Mouse (Mus musculus): ENCODE data around the gene Slc35c1.

- TF ChIP-seq CTCF (IDR thresholded peaks at IDR 0.05; ENCODE audit: extremely low read depth, insufficient read length, insufficient replicate concordance, low read depth, low read length) (peak; percentile 95; the same call in 1 of the 2 replicates), POLR2A (IDR thresholded peaks at IDR 0.05; ENCODE audit: low read depth, low read length) (no peak)
Observed at GRCm38 (mm10) chr2:92486403-92486802, 26.1 kb upstream of the Slc35c1 start.
